Mouse (Mus musculus) forebrain, embryonic 14.5 days (tissue): Measurements from ENCODE around the gene P4htm. TPM values are rescaled to one million over a fixed set of nuclear protein-coding genes. Genes with fewer than 3 reads are reported as not detected.

Experiments
- ATAC-seq: fragments of 200-750 bp; cut with Nextera tagmentation; 2 replicates; pipeline ENCODE4 v1.8.0; 2017; ENCODE audit warnings: mild to moderate bottlenecking, moderate library complexity
- DNase-seq: peaks from one replicate; pipeline ENCODE4 v3.0.0-alpha.2; 2015; ENCODE audit warnings: low spot score
- H3K27ac ChIP-seq: fragments of 300-500 bp; sonication (generic); 2 replicates; pipeline ENCODE4 v1.5.1; 2014; ENCODE audit warnings: low read depth, mild to moderate bottlenecking, control low read depth, low read length, moderate library complexity
- H3K27me3 ChIP-seq: fragments of 300-500 bp; sonication (generic); replicated peaks from 2 replicates; pipeline ENCODE4 v1.6.1; 2014; ENCODE audit warnings: low read length, control low read depth, mixed read lengths; ENCODE audit not compliant: control insufficient read depth, insufficient read depth
- H3K36me3 ChIP-seq: fragments of 300-500 bp; sonication (generic); 2 replicates; pipeline ENCODE4 v1.6.1; 2014; ENCODE audit warnings: low read length, control low read depth; ENCODE audit not compliant: control insufficient read depth, insufficient read depth
- H3K4me1 ChIP-seq: fragments of 300-500 bp; sonication (generic); 2 replicates; pipeline ENCODE4 v1.6.1; 2014; ENCODE audit warnings: antibody characterized with exemption, low read length, control low read depth; ENCODE audit not compliant: control insufficient read depth, insufficient read depth
- H3K4me2 ChIP-seq: fragments of 300-500 bp; sonication (generic); 2 replicates; pipeline ENCODE4 v1.6.1; 2014; ENCODE audit warnings: mild to moderate bottlenecking, control low read depth, low read length
- H3K4me3 ChIP-seq: fragments of 300-500 bp; sonication (generic); 2 replicates; pipeline ENCODE4 v1.5.1; 2014; ENCODE audit warnings: low read depth, low read length, control low read depth
- H3K9ac ChIP-seq: fragments of 300-500 bp; sonication (generic); 2 replicates; pipeline ENCODE4 v1.6.1; 2014; ENCODE audit warnings: mild to moderate bottlenecking, low read length, control low read depth, moderate library complexity
- H3K9me3 ChIP-seq: fragments of 300-500 bp; sonication (generic); replicated peaks from 2 replicates; pipeline ENCODE4 v1.6.1; 2016; ENCODE audit warnings: low read length, control low read depth, mixed read lengths; ENCODE audit not compliant: control insufficient read depth
- WGBS: fragments of 180-500 bp; shearing (Covaris S2); extraction: QIAGEN DNeasy Blood & Tissue Kit; methylation state at CpG from one replicate; pipeline ENCODE4 v1.1.7; 2014; 5-methylcytosine and 5-hydroxymethylcytosine counted together
- polyA plus RNA-seq: library from polyadenylated mRNA; unstranded; fragments of >200 nt; fragmentation: Nextera tagmentation; extraction: Ambion mirVana; gene quantifications from 2 replicates; pipeline ENCODE4 v1.2.1, GENCODE M21; 2014

P4htm gene
- polyA plus RNA-seq, 1 experiment from 2014 or later = 14.5 TPM

GRCm38 (mm10) chr9:108573774-108574690, 23.4 kb downstream of the P4htm start:
- DNase-seq = peak; percentile 61
- Histone ChIP-seq H3K9me3 (no peaks in the 10 kb centered on the region), H3K36me3 (peaks cover 55% of the 10 kb centered on the region), H3K4me2 (0 out of 2 replicates have a peak overlapping the region, but pooled peaks have one; percentile 5), H3K27ac (no peak overlapping the region), H3K9ac (peak overlapping the region; percentile 21), H3K27me3 (no peaks in the 10 kb centered on the region), H3K4me3 (no peak overlapping the region), H3K4me1 (peaks cover 33% of the 10 kb centered on the region)
- ATAC-seq = no peak
- 51% methylated on average over 26 of the region's 26 CpGs for WGBS

- WGBS = 83% methylated on average over 10 of the region's 10 CpGs
- H3K4me1 ChIP-seq = peaks cover 33% of the 10 kb centered on the region
- H3K9ac ChIP-seq = no peak overlapping the region
Observed at GRCm38 (mm10) chr9:108572321-108572720, 25.1 kb downstream of the P4htm start.

GRCm38 (mm10) chr9:108571401-108571973, 26.0 kb downstream of the P4htm start:
- Histone ChIP-seq H3K9me3 (no peaks in the 10 kb centered on the region), H3K4me2 (no peak overlapping the region), H3K9ac (no peak overlapping the region), H3K27me3 (no peaks in the 10 kb centered on the region), H3K4me1 (peaks cover 24% of the 10 kb centered on the region), H3K4me3 (no peak overlapping the region), H3K36me3 (peaks cover 55% of the 10 kb centered on the region), H3K27ac (no peak overlapping the region)
- no peak for DNase-seq
- WGBS = 94% methylated on average over 16 of the region's 16 CpGs
- no peak for ATAC-seq

More at GRCm38 (mm10) chr9:108572321-108572720, 25.1 kb downstream of the P4htm start:
- peaks cover 55% of the 10 kb centered on the region for H3K36me3 ChIP-seq
- H3K9me3 ChIP-seq = no peaks in the 10 kb centered on the region
- no peak for DNase-seq
- no peak overlapping the region for H3K4me3 ChIP-seq
- H3K27ac ChIP-seq = no peak overlapping the region
- H3K27me3 ChIP-seq = no peaks in the 10 kb centered on the region
- no peak for ATAC-seq
- no peak overlapping the region for H3K4me2 ChIP-seq

GRCm38 (mm10) chr9:108570207-108570896, 27.1 kb downstream of the P4htm start:
- peak overlapping the region; percentile 58 for H3K4me3 ChIP-seq
- 3% methylated on average over 40 of the region's 40 CpGs for WGBS
- peak overlapping the region; percentile 98 for H3K4me2 ChIP-seq
- H3K9ac ChIP-seq = peak overlapping the region; percentile 62
- peak overlapping the region; percentile 52 for H3K27ac ChIP-seq
- H3K36me3 ChIP-seq = peaks cover 54% of the 10 kb centered on the region
- H3K9me3 ChIP-seq = no peaks in the 10 kb centered on the region
- DNase-seq (peak; percentile 80), ATAC-seq (no peak)
- no peaks in the 10 kb centered on the region for H3K27me3 ChIP-seq
- peaks cover 23% of the 10 kb centered on the region for H3K4me1 ChIP-seq

- Histone ChIP-seq H3K36me3 (peaks cover 54% of the 10 kb centered on the region), H3K4me1 (peaks cover 23% of the 10 kb centered on the region), H3K9ac (peak within 1 kb of the TSS; percentile 62), H3K27ac (peak within 1 kb of the TSS; percentile 52), H3K4me2 (peak within 1 kb of the TSS; percentile 98), H3K9me3 (no peaks in the 10 kb centered on the region), H3K4me3 (peak within 1 kb of the TSS; percentile 58), H3K27me3 (no peaks in the 10 kb centered on the region)
- WGBS = 5% methylated on average over 42 of the region's 42 CpGs
- DNase-seq (peak; percentile 97), ATAC-seq (peak; percentile 69)
Observed at GRCm38 (mm10) chr9:108569381-108570206, 27.9 kb downstream of the P4htm start, which contains the start of gene Dalrd3. Gene Dalrd3 (plus strand): TSS chr9:108569886.

- Histone ChIP-seq H3K9me3 (no peaks in the 10 kb centered on the region), H3K27me3 (no peaks in the 10 kb centered on the region), H3K4me1 (peaks cover 21% of the 10 kb centered on the region), H3K27ac (no peak overlapping the region), H3K9ac (no peak overlapping the region; the same call in 1 of the 2 replicates), H3K36me3 (peaks cover 55% of the 10 kb centered on the region), H3K4me3 (0 out of 2 replicates have a peak overlapping the region, but pooled peaks have one; percentile 72), H3K4me2 (peak overlapping the region; percentile 99)
- no peak for DNase-seq
- 78% methylated on average over 17 of the region's 17 CpGs for WGBS
- no peak for ATAC-seq
Observed at GRCm38 (mm10) chr9:108568511-108568921, 29.0 kb downstream of the P4htm start.

- no peaks in the 10 kb centered on the region for H3K9me3 ChIP-seq
- peak overlapping the region; percentile 99 for H3K4me2 ChIP-seq
- H3K4me3 ChIP-seq = peak overlapping the region; percentile 72
- peaks cover 21% of the 10 kb centered on the region for H3K4me1 ChIP-seq
- H3K27ac ChIP-seq = peak overlapping the region; percentile 95
- no peak for ATAC-seq
- H3K36me3 ChIP-seq = peaks cover 55% of the 10 kb centered on the region
- peak overlapping the region; percentile 82 for H3K9ac ChIP-seq
- 12% methylated on average over 18 of the region's 18 CpGs for WGBS
- H3K27me3 ChIP-seq = no peaks in the 10 kb centered on the region
- no peak for DNase-seq
Observed at GRCm38 (mm10) chr9:108567931-108568419, 29.5 kb downstream of the P4htm start.
